Mouse (Mus musculus): ENCODE data around the gene Mex3b. TPM values are rescaled to one million over a fixed set of nuclear protein-coding genes. Genes with fewer than 3 reads are reported as not detected.

Mex3b gene
- total RNA-seq, 2 experiments from 2014 or later: 21.7 to 22.4 TPM

DNA sequence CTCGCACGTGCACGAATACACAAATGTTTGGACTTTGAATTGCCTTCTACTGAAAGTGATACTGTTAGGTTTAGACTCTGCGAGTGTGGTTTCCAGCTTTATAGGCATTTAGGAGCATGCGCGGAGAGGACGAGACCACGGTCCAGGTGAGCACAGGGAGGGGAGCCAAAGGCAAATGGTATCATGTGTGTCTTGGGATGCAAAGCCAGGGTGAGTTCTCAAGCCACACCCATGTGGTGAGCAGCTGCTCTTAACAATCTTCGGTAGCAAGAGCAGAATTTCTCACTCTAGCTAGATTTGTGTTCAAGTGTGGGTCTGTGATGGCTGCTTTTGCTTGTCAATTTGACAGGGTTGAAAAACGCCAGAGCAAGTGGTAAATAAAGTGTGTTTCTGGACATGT lies 44.4 kb downstream of the Mex3b start:
- no peak for DNase-seq (ENCODE audit: low spot score in 2 of 2)

GRCm38 (mm10) chr7:82914297-82914696 lies 47.2 kb downstream of the Mex3b start:
- no peak for DNase-seq (ENCODE audit: low spot score in 2 of 2)

Other genes starting within 250 kb of the Mex3b start
- 1 to 10 TPM; 6.5 to 9.5 TPM for gene Saxo2, start 218.8 kb upstream of the Mex3b start, total RNA-seq (2021)
- gene Efl1, start 218.7 kb upstream of the Mex3b start, total RNA-seq (2021): 10 to 100 TPM; 16.3 to 17.7 TPM

Measured in layer of hippocampus, adult 18-20 months (tissue).